Mouse (Mus musculus): ENCODE measurements around the gene Il18r1.
A peak's percentile ranks its signal among the peaks of the same experiment; 100 is the strongest.

The Il18r1 gene

GRCm38 (mm10) chr1:40499708-40500107 is 34.4 kb downstream of the Il18r1 start:
- DNase-seq, result no peak

- DNase-seq, result no peak
Observed at GRCm38 (mm10) chr1:40501126-40501525, 35.8 kb downstream of the Il18r1 start.

GRCm38 (mm10) chr1:40501546-40502398 is 36.4 kb downstream of the Il18r1 start:
- DNase-seq, result no peak

GRCm38 (mm10) chr1:40504548-40504947 is 39.2 kb downstream of the Il18r1 start:
- no peak for DNase-seq

GRCm38 (mm10) chr1:40514851-40515585 is 49.7 kb downstream of the Il18r1 start, which contains the start of gene Il18rap:
Gene Il18rap, plus strand, starts transcription at chr1:40515362.
- no peak for DNase-seq

- DNase-seq, result no peak
Observed at GRCm38 (mm10) chr1:40516364-40516763, 51.0 kb downstream of the Il18r1 start.

GRCm38 (mm10) chr1:40522918-40523317 is 57.6 kb downstream of the Il18r1 start:
- no peak for DNase-seq

- DNase-seq, result no peak
Observed at GRCm38 (mm10) chr1:40523971-40524722, 58.8 kb downstream of the Il18r1 start.

- no peak for DNase-seq
Observed at GRCm38 (mm10) chr1:40529287-40529686, 63.9 kb downstream of the Il18r1 start.

GRCm38 (mm10) chr1:40537577-40537976 is 72.2 kb downstream of the Il18r1 start:
- no peak for DNase-seq

GRCm38 (mm10) chr1:40544650-40545049 is 79.3 kb downstream of the Il18r1 start:
- peak; percentile 14 to 68 for DNase-seq

GRCm38 (mm10) chr1:40546645-40547044 is 81.3 kb downstream of the Il18r1 start:
- no peak for DNase-seq

GRCm38 (mm10) chr1:40547064-40547572 is 81.8 kb downstream of the Il18r1 start:
- no peak for DNase-seq

- no peak for DNase-seq
Observed at GRCm38 (mm10) chr1:40547762-40548161, 82.4 kb downstream of the Il18r1 start.
